Mouse (Mus musculus) layer of hippocampus, adult 18-20 months (tissue): ENCODE results near the gene Ttc5. TPM values are rescaled to one million over a fixed set of nuclear protein-coding genes. Genes with fewer than 3 reads are reported as not detected.
"Not testable (repeated sequence)": the region's sequence is repeated elsewhere in the genome, so short reads cannot be mapped to it uniquely, and the experiment has no call there.

ENCODE experiments used
- DNase-seq, 2 experiments: peaks; one replicate each; pipeline ENCODE4 v3.0.0; 2022; ENCODE audit warnings: low spot score in 2 of 2
- total RNA-seq, 2 experiments: library from RNA; stranded (reverse); gene quantifications; 2 replicates each; pipeline ENCODE4 v1.2.3; 2021

Ttc5 gene
- total RNA-seq, 2 experiments from 2014 or later, result 58.9 to 62.2 TPM

DNA sequence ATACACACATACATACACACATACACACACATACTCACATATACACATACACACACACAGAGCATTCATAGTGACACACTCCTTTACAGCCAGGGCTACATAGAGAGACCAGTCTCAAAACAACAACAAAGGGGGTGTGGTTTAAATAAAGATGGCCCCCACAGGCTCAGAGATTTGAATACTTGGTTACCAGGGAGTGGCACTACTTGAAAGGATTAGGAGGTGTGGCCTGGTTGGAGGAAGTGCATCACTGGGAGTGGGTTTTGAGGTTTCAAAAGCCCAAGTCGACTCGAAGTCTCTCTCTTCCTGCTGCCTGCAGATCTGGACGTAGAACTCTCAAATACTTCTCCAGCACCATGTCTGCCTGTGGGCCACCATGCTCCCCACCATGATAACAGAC lies 3.2 kb downstream of the Ttc5 start:
- no peak for DNase-seq

GRCm38 (mm10) chr14:50771342-50771741 lies 14.0 kb downstream of the Ttc5 start:
- DNase-seq, result no peak

- DNase-seq, result no peak
Observed at GRCm38 (mm10) chr14:50765736-50766135, 19.6 kb downstream of the Ttc5 start.

DNA sequence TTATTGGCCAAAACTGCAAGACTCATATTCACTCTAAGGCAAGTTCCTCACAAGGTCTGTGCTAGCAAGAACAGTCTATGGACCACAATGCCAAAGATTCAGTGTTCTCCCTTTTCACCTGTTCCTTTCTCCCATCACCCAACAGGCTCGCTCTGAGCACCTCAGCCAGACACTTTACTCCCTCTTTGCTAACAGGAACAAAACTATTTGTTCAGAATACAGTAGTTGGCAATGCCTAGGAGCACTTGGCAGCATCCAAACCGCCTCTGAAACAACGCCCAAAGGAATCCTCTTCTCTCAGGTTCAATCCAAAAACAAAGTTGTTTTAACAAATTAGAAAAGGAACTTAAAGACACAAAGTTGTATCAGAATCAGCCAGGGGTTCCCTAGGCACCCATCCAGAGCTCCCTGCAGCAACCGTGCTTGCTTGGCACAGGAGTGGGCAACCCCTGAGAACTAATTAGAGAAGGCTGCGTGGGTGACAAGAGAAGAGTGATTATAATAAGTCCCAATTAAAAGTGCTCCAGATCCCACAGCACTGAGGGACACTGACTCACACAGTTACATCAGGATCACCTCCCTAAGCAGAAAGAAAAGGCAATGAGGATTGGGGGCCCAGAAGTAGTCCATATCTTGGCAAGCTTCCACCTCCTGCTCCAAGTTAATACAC lies 26.8 kb downstream of the Ttc5 start:
- peak; percentile 18 to 35 for DNase-seq

DNA sequence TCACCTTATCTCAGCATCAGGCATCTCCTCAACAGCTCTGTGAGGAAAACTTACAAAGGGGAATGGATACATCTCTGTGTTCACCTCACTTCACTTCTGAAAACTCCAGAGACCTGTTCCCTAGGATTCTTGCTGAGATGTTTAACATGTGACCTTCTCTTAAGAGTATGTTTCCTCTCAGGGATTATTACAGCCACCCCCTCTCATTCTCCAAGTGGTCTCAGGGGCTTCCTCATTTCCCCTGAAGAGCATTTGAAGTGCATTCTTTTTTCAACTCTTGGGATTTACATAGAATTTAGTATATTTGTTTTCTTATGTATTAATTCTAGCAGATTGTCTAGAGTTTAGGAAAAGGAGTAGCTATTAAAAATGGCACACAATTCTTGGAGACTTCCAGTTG lies 40.3 kb downstream of the Ttc5 start, which contains the start of gene Olfr749:
TSS of gene Olfr749 (minus strand) at position 101 of the 400 bp plus-strand sequence.
- DNase-seq, result no peak

GRCm38 (mm10) chr14:50741584-50741983 lies 43.7 kb downstream of the Ttc5 start:
- DNase-seq, result no peak

- no peak for DNase-seq
Observed at GRCm38 (mm10) chr14:50740334-50740733, 45.0 kb downstream of the Ttc5 start.

DNA sequence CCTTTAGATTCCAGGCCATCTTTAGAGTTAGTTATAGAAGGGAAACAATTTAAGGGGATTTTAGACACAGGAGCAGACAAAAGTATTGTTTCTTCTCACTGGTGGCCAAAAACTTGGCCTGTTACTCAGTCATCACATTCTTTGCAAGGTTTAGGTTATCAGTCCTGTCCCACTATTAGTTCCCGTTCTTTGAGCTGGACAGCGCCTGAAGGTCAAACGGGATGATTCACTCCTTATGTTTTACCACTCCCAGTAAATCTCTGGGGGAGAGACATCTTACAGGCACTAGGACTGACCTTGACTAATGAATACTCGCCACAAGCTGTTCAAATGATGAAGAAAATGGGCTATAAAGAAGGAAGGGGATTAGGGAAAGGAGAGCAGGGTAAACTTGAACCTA lies 62.9 kb downstream of the Ttc5 start:
- DNase-seq, result not testable (repeated sequence)

DNA sequence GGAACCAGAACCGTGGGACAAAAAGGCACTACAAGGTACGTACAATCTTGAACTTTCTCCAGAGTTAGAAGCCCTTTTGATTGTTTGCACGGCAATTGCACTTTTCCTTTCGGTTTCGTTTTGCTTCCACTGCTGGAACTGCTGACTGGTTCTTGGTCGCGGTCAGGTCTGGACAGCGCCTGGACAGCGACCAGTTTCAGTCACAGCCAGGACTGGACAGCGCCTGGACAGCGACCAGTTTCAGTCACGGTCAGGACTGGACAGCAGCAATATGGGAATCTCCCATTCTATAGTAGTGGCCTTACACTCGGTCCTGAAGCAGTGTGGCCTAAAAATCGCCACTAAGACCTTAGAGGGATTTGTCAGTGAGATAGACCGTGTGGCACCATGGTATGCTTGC lies 65.4 kb downstream of the Ttc5 start:
- not testable (repeated sequence) for DNase-seq

Other genes starting within 250 kb of the Ttc5 start
- not detected for gene Olfr744, start 170.6 kb downstream of the Ttc5 start, total RNA-seq
- not detected for gene Olfr745, start 146.1 kb downstream of the Ttc5 start, total RNA-seq
- gene Olfr746, start 138.4 kb downstream of the Ttc5 start, total RNA-seq, result not detected
- gene Olfr747, start 92.3 kb downstream of the Ttc5 start, total RNA-seq, result not detected
- not detected for gene Olfr748, start 78.1 kb downstream of the Ttc5 start, total RNA-seq
- not detected for gene Olfr749, start 40.4 kb downstream of the Ttc5 start, total RNA-seq
- not detected for gene Ccnb1ip1, start 22.2 kb upstream of the Ttc5 start, total RNA-seq
- gene Parp2, start 22.3 kb upstream of the Ttc5 start, total RNA-seq, result 10 to 100 TPM; 22.1 to 28.9 TPM
- gene Tep1, start 85.0 kb upstream of the Ttc5 start, total RNA-seq, result 1 to 10 TPM; 2.9 to 3.6 TPM
- 1 to 10 TPM; 3.7 to 5.9 TPM for gene Klhl33, start 112.0 kb upstream of the Ttc5 start, total RNA-seq
- 10 to 100 TPM; 34.9 to 39.0 TPM for gene Osgep, start 139.4 kb upstream of the Ttc5 start, total RNA-seq
- 10 to 100 TPM; 62.8 to 65.7 TPM for gene Apex1, start 139.4 kb upstream of the Ttc5 start, total RNA-seq
- 10 to 100 TPM; 86.4 to 96.1 TPM for gene Pip4p1, start 145.3 kb upstream of the Ttc5 start, total RNA-seq
- gene Pnp, start 145.6 kb upstream of the Ttc5 start, total RNA-seq, result 10 to 100 TPM; 13.1 to 18.3 TPM
- gene Gm49342, start 159.0 kb upstream of the Ttc5 start, total RNA-seq, result 1 to 10 TPM; 6.2 to 9.3 TPM
- gene Pnp2, start 170.5 kb upstream of the Ttc5 start, total RNA-seq, result 1 to 10 TPM in 1 of 2 experiments, under 1 TPM in 1; 0.94 to 1.3 TPM
- not detected for gene Rnase10, start 222.2 kb upstream of the Ttc5 start, total RNA-seq